Mouse (Mus musculus): Measurements from ENCODE around the gene Gdpgp1.

The Gdpgp1 gene

DNA sequence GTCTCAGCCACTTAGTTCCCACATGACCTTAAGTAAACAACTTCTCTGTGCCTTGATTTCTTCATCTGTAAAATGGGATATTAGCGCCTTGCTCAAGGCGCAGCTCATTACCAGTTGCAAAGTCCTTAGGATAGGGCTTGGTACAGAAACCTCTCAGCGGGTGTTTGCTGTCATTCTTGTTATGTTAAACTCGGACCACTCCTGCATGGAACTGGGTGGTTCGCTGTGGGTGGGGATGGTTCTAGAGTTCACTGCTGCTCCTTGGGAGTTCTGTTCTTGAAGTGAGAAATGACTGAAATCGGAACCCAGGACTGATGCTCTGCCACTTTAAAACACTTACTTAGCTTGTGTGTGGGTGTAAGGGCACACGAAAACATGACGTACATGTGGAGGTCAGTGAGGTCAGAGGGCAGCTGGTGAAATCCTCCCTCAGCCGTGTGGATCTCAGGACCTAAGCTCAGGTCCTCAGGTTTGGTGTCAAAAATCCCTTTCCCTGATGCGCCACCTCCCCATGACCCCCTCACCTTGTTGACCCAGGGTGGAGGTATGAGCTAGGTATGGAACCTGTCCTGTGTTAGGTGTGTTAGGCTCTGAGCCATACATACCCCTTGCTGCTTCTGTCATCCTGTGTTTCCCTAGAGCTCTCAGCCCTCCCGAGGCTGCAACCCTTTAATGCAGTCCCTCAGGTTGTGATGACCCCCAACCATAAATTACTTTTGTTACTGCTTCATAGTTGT lies 32.6 kb upstream of the Gdpgp1 start:
- DNase-seq = no peak

DNA sequence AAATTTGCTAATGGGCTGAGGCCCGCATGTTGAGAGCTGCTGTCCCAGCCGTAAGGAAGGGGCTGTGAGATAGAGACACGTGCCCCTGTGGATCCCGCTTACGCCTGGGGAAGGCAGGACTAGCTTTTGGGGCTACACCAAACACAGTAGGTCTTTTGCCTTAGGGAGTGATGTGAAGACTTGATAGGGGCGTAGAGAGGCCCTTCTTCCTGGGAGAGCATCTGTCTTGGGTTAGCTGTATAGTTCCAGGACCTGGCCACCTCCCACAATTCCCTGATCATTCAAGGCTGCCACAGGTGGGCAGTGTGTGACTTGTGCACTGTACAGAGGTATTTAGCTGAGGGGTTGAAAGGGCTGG lies 32.1 kb upstream of the Gdpgp1 start:
- DNase-seq = no peak

DNA sequence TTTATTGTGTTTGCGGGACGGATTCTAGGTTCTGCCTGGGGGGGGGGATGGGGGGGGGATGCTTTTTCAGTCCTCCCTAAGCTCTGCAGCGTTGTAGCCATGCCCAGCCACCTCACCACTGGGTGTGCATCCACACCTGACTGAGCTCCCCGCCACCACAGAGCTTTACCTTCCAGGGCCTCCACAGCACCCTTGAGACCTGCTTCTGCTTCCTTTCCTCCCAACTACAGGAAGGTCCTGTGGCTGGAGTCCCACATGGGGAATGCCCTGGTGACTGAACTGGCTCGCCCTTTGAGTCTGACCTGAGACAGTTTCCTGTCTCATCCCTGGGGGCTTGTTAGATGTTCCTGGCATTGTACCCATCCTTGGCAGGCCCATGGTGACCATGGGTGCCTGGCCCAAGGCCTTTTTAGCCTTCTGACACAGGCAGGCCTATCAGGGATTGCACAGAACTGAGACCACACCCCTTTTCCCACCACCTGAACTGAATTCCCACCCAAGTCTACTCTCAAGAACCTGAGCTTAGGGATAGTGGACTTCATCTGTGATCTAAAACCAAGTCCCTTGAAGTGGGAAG lies 31.6 kb upstream of the Gdpgp1 start:
- no peak for DNase-seq

DNA sequence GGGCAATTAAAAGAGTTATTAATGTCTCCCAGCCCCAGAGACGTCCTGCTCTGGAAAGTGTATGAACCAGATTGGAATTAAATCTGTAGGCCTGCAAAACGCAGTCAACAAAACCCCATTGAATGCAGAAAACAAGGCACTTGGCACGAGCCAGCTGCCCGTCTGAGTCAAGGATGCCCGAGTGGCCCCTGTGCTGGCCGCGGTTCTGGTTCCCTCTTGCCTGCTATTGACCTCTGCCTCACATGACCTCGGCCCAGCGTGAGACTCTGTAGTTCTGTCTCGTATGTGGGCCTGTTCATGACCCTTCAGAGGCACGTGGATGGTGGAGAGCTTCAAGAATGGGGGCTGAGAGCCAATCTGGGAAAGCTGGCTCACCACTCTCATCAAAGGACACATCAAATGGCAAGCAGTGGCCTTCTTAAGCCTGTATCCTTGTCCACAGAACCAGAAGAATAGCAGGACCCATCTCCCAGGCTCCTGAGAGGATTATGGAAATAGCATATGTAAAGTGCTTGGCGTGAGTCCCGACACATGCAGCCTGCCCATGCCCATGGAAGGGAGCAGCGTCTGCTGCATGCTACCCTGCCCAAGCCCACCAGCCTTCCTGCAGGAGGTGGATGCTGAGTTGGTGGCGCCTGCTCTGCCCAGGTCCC lies 30.7 kb upstream of the Gdpgp1 start:
- peak; percentile 38 for DNase-seq

DNA sequence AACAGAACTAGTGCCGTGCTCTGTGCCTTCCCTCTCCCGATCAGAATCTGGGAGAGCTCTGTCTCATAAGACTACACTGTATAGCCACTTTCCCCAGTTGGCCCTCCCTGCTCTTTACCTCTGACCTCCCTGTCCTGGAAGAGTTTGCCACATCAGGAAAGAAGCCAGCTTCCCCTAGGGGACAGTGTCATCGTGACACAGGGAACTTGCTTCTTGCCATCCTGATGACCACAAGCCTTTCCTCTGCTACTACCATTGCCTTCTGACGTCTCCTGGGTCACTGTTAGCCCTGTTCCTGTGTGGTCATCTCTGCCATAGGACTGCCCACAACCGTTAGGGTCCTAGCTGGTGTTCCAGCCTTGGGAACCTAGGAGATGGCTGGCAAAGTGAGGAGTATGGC lies 29.7 kb upstream of the Gdpgp1 start:
- DNase-seq = no peak

DNA sequence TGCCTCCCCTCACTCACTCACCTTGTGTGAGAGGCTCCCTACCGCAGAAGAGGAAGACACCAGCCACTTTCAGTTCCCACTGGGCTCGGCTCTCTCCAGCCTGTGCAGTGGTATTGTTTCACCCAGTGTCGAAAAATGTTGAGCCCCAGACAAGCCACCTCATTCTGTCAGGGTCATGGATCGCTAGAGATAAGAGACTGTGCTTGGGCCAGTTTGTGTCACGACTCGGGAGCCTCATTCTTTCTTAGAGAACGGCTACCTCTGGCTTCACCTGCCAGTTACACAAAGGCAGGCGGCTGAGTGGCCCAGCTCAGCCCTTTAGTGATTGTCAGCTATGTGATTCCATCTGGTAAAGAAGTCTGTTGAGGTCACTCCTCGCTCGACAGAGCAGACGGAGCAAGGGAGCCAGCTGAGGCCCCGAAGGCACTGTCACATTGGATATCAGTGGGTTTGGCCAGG lies 29.0 kb upstream of the Gdpgp1 start:
- no peak for DNase-seq

DNA sequence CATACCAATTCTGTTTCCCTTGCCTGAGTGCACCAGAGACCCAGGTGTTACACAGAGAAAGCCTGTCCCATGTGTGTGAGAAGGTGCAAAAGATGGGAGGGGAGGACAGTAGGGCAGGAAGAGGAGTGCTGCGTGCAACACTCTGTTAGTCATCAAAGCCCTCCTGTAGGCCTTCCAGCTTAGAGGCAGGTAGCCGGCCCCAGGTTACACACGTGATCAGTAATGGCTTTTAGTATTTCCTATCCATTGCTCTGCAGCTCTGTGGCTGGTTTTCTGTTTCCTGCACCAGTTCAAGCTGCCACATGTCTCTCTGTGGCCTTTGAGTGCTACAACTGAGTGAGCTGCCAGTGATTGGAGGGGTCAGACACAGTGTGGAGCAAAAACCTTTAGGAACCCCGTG lies 28.3 kb upstream of the Gdpgp1 start:
- DNase-seq = no peak

DNA sequence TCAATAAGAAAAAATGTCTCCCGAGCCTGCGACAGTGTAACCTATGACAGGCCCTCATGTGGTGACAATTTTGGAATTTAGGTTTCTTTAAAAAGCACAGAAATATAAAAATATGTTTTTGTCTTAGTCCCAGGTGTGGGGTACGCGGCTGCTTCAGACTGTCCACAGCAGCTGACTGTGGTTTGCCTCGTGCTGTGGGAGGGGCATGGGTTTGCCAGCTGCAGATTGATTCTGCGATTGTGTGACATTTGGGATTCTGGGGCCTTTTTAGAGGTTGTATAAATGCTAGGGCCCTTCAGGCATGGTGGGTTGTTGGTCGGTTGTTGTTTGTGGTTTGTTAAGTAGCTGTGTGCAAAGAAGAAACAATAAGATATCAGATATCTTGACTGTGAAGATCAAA lies 27.7 kb upstream of the Gdpgp1 start:
- no peak for DNase-seq

DNA sequence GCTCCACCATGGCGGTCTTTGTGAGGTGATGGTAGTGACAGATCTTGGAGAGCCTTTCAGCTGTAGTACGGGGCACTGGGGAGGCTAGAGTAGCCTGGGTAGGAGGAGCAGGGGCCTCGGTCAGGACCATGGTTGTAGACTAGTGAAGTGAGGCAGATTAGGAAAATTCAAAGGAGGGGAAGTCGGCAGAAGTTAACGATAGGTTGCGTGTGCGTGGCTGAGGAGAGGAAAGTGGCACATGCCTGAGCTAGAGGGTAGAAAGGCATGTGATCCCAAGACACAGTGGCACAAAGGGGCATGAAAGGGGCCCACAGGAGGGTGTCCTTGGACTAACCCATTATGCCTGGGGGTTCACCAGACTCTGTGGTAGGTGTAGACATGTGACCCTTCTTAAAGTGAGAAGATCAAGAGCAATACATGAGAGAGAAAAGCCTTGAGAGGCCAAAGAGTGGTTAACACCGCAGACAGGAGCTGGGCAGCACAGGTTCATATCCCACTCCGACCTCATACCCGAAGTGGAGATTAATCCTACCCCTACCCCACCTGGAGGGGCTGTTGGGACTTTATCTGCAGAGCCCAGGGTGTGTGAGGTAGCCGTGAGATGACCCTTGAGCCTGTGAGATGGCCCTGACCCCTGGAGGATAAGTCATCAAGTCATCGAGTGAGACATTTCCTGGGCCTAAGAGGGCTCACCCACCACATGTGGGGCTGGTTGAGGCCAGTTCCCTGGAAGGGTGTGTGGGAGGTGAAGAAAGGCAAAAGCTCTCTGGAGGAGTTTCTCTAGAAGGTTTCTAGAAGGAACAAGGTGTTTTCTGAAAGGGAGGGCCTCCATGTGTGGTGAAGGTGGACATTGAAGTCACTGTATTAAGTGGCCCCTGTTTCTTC lies 26.7 kb upstream of the Gdpgp1 start:
- DNase-seq = no peak

DNA sequence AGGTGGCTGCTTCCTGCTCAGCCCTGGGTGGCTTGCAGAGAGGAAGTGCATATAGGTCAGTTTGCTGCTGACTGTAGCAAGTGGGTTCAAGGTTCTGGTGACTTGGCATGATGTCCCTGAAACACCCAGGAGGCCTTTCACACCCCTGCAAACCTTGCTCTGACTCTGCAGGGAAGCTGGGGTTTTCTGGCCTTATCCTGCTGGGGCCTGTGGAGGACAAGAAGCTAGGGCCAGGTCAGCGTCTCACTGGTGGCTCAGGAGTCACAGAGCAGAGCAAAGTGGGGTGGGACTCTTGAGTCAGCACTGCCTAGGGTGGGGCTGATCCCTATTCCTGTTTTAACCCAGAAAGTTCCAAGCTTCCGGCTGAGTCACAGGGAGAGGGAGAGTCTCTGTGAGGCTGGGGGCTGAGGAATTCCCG lies 25.3 kb upstream of the Gdpgp1 start:
- DNase-seq = no peak

DNA sequence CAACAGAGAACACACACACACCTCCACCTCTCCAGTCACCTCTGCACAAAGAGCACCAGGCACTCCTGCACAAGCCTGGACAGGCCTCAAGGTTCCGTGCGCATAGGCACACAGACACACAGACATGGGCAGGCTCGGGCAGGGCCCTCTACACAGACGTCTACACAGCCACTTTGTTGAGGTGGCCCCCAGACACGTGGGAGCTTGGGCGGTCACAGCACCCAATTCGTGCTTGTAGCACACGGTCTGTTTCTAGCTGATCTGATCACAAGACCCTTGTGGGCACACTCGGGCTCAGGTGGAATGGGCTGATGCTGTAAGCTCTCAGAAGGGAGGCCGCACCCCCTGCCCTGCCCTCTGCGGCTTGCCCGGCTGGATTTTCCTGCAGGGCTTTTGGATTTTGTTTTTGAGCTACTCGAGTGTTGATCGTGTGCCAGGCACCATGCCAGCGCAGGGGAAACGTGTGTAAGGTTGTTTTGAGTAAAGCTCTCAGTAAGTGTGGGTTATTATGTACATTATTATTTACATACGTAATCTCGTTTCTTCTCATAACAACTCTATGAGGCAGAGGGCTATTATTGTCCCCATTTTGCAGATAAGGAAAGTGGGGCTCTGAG lies 24.5 kb upstream of the Gdpgp1 start:
- DNase-seq = no peak

DNA sequence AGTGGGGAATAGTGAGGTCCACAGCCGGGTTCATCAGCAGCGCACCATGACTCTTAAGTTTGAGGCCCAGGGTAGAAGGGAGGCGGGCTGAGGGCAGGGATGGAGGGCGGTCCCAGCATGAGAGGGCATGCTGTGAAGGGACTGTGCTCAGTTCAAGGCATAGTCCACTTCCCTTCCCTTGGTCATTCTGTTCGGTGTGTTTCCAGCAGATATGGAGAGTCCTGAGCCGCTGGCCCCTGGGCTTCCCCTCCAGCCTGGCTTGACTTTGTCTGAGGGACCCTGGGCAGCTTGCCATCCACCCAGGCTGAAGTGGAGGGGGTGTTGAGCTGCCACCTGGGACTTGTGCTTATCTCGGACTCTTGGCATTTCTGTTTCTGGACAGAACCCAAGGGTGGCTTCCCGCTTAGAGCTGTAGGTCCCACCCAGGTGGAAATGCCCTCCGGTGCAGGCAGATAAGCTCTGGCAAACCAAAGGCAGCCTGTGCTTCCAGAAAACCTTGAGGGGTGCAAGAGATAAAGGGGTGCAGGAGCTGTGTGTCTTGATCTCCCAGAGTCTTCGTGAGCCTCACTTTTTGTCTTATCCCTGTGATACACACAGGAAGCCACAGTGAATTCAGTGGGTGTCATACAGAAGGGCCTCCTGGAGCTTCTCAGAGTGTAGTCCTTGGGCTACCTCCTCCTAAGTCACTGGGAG lies 23.8 kb upstream of the Gdpgp1 start:
- no peak for DNase-seq

DNA sequence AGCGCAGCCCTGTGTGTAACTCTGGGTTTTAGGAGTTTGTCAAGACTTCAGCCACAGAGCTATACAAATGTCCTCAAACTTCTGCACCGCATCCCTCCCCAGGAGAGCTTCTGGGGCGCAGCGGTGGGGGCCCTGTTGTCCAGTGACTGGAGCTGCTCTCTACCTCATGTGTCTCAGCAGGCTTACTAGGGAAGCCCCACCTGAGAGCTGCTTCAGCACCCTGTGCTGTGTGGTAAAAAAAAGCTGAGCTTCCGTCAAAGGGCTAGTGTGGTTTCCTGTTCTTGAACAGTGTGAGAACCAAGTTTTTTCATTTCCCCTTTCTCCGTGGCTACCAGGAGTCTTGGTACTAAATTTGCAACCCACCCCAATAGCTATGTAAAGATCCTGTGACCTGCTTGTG lies 23.0 kb upstream of the Gdpgp1 start:
- no peak for DNase-seq

DNA sequence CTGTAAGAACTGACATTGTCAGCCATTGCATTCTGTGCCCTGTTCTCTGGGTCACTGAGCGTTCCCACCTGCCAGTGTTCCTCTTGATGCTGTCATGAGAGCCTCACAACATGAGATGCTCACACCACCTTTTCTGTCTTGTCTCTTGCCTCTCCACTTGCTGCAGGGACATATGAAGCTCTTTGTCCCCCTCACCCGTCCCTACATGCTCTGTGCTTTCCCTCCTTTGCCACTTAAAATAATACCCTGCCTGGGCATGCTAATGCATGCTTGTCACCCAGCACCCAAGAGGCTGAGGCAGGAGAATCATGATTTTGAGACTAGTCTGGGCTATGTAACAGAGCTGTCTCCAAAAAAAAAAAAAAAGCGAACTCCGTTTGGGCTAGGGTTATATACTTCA lies 21.7 kb upstream of the Gdpgp1 start:
- no peak for DNase-seq

DNA sequence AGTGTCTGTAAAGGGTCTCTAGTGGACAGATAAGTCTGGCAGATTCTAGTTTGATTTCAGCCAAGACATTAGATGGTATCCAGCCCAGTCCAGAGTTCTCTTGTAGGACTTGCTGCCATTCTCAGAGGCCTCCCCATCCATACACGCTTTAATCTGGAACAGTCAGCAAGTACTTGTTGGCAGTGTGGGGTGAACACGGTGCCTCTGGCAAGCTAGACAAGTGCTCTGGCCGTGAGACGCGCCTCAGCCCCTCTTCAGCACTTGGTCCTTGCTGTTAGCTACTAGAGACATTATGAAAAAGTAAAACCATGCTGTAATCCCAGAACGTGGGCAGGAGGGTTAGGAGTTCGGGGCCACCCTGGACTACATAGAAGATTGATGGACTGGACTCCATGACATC lies 19.1 kb upstream of the Gdpgp1 start:
- no peak for DNase-seq

DNA sequence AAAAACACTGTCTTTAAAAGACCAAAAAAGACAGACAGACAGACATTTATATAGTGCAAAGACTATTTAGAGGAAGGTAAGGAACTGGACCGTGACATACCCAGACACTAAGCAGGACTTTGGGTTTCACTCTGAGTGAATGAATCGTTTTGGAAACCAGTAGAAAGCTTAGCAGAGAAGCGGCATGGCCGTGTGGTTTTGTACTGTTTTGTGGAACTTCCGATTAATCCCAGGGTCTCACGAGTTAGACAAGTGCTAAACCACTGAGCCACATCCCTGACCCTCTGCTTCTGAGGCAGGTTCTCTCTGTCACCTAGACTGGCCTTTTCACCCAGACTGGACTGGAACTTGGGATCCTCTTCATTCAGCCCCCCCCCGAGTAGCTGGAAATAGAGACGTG lies 18.2 kb upstream of the Gdpgp1 start:
- no peak for DNase-seq

DNA sequence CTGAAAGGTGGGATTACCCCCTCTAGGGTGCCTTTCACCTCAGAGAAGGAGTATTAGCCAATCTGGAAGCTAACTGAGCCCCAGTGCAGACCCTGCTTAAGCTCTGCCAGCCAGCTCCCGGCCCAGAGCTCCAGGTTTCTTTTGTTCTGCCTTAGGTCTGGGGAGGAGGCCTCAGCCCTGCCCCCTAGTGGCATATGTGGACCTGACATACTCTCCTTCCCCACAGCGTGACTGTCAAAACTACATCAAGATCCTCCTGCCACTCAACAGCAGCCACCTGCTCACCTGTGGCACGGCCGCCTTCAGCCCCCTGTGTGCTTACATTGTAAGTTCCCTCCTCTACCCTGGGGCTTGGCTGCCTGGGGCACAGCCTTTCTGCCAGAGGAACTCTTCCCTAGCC lies 17.3 kb upstream of the Gdpgp1 start:
- DNase-seq = peak; percentile 81

DNA sequence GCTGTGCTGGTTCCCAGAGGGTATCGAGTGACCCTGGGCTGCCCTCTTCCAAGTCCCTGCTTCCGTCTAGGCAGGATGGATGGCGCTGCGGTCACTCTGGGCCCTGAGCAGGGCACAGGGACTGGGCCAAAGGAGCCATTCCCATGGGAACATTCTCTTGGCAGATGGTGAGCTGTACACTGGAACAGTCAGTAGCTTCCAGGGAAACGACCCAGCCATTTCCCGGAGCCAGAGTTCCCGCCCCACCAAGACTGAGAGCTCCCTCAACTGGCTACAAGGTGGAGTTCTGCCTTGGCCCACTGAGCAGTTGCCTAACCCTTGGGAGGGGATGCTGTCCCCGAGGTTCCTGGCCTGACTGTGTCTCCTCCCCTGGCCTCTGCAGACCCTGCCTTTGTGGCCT lies 16.1 kb upstream of the Gdpgp1 start:
- no peak for DNase-seq

DNA sequence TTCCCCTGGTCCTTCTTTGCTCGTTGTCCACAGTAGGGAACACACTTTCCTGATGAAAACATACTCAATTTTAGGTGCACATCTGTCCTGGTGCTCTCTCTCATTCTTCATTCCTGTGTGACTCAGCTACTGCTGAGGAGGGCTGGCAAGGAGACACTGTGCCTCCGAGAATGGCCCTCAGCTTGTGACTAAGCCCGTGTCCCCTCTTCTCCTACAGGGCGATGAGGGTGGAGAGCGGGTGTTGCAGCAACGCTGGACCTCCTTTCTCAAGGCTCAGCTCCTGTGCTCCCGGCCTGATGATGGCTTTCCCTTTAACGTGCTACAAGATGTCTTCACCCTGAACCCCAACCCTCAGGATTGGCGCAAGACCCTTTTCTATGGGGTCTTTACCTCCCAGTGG lies 14.0 kb upstream of the Gdpgp1 start:
- no peak for DNase-seq

DNA sequence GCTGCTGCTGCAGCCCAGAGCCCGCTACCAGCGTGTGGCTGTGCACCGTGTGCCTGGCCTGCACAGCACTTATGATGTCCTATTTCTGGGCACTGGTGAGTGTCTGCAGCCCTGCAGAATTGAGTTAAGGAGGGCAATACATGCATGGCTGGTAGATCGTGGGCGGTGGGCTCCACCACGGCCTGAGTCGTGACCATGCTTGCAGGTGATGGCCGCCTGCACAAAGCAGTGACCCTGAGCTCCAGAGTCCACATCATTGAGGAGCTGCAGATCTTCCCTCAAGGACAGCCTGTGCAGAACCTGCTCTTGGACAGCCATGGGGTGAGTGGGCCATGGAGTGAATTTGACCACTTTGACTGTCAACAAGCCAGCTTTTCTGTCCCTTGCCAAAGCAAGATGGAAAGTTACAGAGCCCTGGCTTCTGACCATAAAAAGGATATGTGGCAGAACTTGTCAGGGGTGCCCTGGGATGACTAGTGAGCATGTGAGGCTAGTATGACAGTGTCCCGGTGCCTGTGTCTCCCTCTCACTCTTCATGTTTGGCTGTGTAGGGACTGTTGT lies 12.3 kb upstream of the Gdpgp1 start:
- no peak for DNase-seq

DNA sequence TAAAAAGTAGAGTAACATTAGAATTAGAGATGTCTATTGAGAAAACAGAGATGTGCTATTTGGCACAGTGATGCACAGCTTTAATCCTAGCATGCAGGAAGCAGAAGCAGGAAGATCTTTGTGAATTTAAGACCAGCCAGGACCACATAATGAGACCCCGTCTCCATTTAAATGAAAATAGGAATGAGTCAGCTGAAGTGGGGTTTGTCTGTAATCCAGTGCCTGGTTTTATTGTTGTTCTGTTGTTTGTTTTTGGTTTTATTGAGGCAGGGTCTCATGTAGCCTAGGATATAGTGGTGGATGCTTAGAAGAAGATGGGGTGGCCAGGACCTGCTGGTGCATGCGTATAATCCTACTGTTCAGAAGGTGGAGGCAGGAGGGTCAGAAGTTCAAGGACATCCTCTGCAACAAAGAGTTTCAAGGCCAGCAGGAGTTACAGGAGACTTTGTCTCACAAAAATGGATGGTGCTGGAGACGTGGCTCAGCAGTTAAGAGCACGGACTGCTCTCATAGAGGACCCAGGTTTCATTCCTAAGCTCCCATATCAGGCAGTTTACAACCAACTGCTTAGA lies 11.4 kb upstream of the Gdpgp1 start:
- no peak for DNase-seq

DNA sequence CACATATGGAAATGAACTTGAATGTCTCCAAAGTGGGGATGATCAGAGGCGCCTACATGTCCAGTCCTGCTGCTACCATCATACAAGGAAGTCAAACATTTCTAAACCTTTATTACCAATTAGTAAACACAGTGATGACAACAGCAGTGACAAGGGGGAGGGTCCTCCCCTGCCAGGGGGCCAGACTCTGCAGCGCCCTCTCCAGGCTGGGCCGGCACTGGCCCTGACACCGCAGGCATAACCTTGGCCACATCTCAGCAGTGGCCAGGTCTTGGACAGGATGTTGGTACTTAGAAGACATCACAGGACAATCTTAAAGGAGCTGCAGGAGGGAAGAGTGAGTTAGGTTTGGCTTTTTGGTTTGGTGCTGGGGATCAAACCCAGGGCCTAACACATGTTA lies 5.6 kb upstream of the Gdpgp1 start:
- no peak for DNase-seq
